Mouse (Mus musculus) bone marrow, adult 2 months (tissue): Measurements from ENCODE around the gene Rabgap1l. TPM values are rescaled to one million over a fixed set of nuclear protein-coding genes. Genes with fewer than 3 reads are reported as not detected.

Experiments
- H3K27ac ChIP-seq: fragments of 200-500 bp; 2 replicates; pipeline ENCODE4 v1.5.1; 2012; ENCODE audit warnings: low read depth, mild to moderate bottlenecking, control low read depth, inconsistent platforms, low read length; ENCODE audit not compliant: control insufficient read depth, poor library complexity, insufficient read depth
- H3K4me1 ChIP-seq: fragments of 200-500 bp; 2 replicates; pipeline ENCODE4 v1.6.1; 2011; ENCODE audit warnings: low read length; ENCODE audit not compliant: control insufficient read depth, insufficient read depth
- H3K4me3 ChIP-seq: fragments of 200-500 bp; replicated peaks from 2 replicates; pipeline ENCODE3; 2011; ENCODE audit warnings: mild to moderate bottlenecking, low read depth, low read length, control low read depth; ENCODE audit not compliant: control insufficient read depth
- CTCF ChIP-seq: fragments of 200-500 bp; IDR thresholded peaks from 2 replicates; pipeline ENCODE4 v1.5.1; 2011; ENCODE audit warnings: low read length, control low read depth; ENCODE audit not compliant: control insufficient read depth, insufficient read depth
- POLR2A ChIP-seq: fragments of 200-500 bp; IDR thresholded peaks from 2 replicates; pipeline ENCODE4 v1.6.1; 2011; ENCODE audit warnings: low read depth, mild to moderate bottlenecking, control low read depth, low read length, borderline replicate concordance; ENCODE audit not compliant: control insufficient read depth
- WGBS: fragments of 180-500 bp; shearing (Covaris S2); methylation state at CpG from one replicate; pipeline ENCODE4 v1.1.7; 2018; 5-methylcytosine and 5-hydroxymethylcytosine counted together
- polyA plus RNA-seq: library from polyadenylated mRNA; stranded (reverse); fragments of >200 nt; gene quantifications from 2 replicates; pipeline ENCODE4 v1.2.4, GENCODE M21; 2011; ENCODE audit warnings: low replicate concordance; ENCODE audit not compliant: missing spikeins, insufficient read depth, insufficient read length

The Rabgap1l gene
- polyA plus RNA-seq, 1 experiment = 73.4 TPM

- 6% methylated on average over 31 of the region's 31 CpGs for WGBS
- H3K4me3 ChIP-seq = peak within 1 kb of the TSS; percentile 99
- peak; percentile 97 for TF ChIP-seq CTCF
- peak; percentile 90; the same call in 1 of the 2 replicates for TF ChIP-seq POLR2A
- no peaks in the 10 kb centered on the region; the same call in 1 of the 2 replicates for H3K4me1 ChIP-seq
- H3K27ac ChIP-seq = peak within 1 kb of the TSS; percentile 77
These were observed 598.3 kb downstream of the Rabgap1l start, which contains the start of gene Mrps14 for GRCm38 (mm10) chr1:160194529-160195336. Gene Mrps14 (plus strand): TSS chr1:160195215.

GRCm38 (mm10) chr1:160184506-160184905 lies 608.5 kb downstream of the Rabgap1l start:
- TF ChIP-seq POLR2A = no peak
- 0 out of 2 replicates have a peak, but pooled peaks have one; percentile 20 for TF ChIP-seq CTCF
- Histone ChIP-seq H3K4me1 (no peaks in the 10 kb centered on the region), H3K27ac (no peak overlapping the region), H3K4me3 (no peak overlapping the region)
- WGBS = 37% methylated on average over 5 of the region's 5 CpGs

- no peak overlapping the region for H3K27ac ChIP-seq
- 34% methylated on average over 4 of the region's 4 CpGs for WGBS
- no peaks in the 10 kb centered on the region for H3K4me1 ChIP-seq
- TF ChIP-seq CTCF (no peak), POLR2A (no peak)
- H3K4me3 ChIP-seq = no peak overlapping the region
These were observed 611.8 kb downstream of the Rabgap1l start for GRCm38 (mm10) chr1:160181216-160181615.

- TF ChIP-seq CTCF (no peak), POLR2A (no peak)
- no peak overlapping the region for H3K4me3 ChIP-seq
- H3K27ac ChIP-seq = no peak overlapping the region
- 83% methylated on average over 8 of the region's 8 CpGs for WGBS
- H3K4me1 ChIP-seq = no peaks in the 10 kb centered on the region
These were observed 616.1 kb downstream of the Rabgap1l start for GRCm38 (mm10) chr1:160176903-160177302.

Other genes with a start within 250 kb of the Rabgap1l start
- gene Rc3h1, start 113.2 kb upstream of the Rabgap1l start, polyA plus RNA-seq = 8.8 and 9.1 TPM in 2 replicates
- gene Serpinc1, start 185.4 kb upstream of the Rabgap1l start, polyA plus RNA-seq = 2.6 and 14.1 TPM in 2 replicates
- 1.5 and 3.6 TPM in 2 replicates for gene Zbtb37, start 241.6 kb upstream of the Rabgap1l start, polyA plus RNA-seq